Mouse (Mus musculus) neural tube, embryonic 15.5 days (tissue): Measurements from ENCODE around the gene Gm5148. TPM values are rescaled to one million over a fixed set of nuclear protein-coding genes. Genes with fewer than 3 reads are reported as not detected.

Source experiments
- polyA plus RNA-seq: library from polyadenylated mRNA; unstranded; fragments of >200 nt; fragmentation: Nextera tagmentation; extraction: Ambion mirVana; gene quantifications from 2 replicates; pipeline ENCODE4 v1.2.1, GENCODE M21; 2015

The Gm5148 gene
- polyA plus RNA-seq, 1 experiment from 2014 or later = 15.2 TPM

Other genes starting within 250 kb of the Gm5148 start
- 5.9 and 6.3 TPM in 2 replicates for gene Spry1, start 84.5 kb downstream of the Gm5148 start, polyA plus RNA-seq